Mouse (Mus musculus) erythroblast, adult 5-6 weeks (primary cell): Measurements from ENCODE around the gene Isca1. TPM values are rescaled to one million over a fixed set of nuclear protein-coding genes. Genes with fewer than 3 reads are reported as not detected.
"Not testable (repeated sequence)": the region's sequence is repeated elsewhere in the genome, so short reads cannot be mapped to it uniquely, and the experiment has no call there.

Experiments
- ATAC-seq: replicated peaks from 2 replicates; pipeline ENCODE4 v1.8.0; 2016; ENCODE audit warnings: moderate number of reproducible peaks, mild to moderate bottlenecking, moderate TSS enrichment, inconsistent platforms; ENCODE audit not compliant: poor library complexity, low FRiP score, severe bottlenecking
- total RNA-seq, 2 experiments: library from RNA; stranded (forward) in 1 of 2; stranded (reverse) in 1 of 2; fragments of 150-400 nt in 1 of 2; fragments of 200-764, 138-1000 nt in 1 of 2; gene quantifications; 2 replicates each; pipeline versions ENCODE4 v1.2.3 to v1.2.4; 2015 to 2017; ENCODE audit warnings: low replicate concordance in 2 of 2

The Isca1 gene
- 667 and 741 TPM in 2 replicates for total RNA-seq (2015; ENCODE audit: low replicate concordance)
- 673 and 742 TPM in 2 replicates for total RNA-seq (2017; ENCODE audit: low replicate concordance)

GRCm38 (mm10) chr13:59769296-59770163 lies at the start of gene Isca1:
Gene Isca1, minus strand, starts transcription at chr13:59769810.
- peak; percentile 79 for ATAC-seq

GRCm38 (mm10) chr13:59817352-59817751 lies 47.7 kb upstream of the Isca1 start:
- ATAC-seq: no peak

- peak; percentile 88 for ATAC-seq
These were observed 44.5 kb upstream of the Isca1 start for GRCm38 (mm10) chr13:59814109-59814591.

- ATAC-seq: no peak
These were observed 42.0 kb upstream of the Isca1 start for GRCm38 (mm10) chr13:59811581-59811980.

GRCm38 (mm10) chr13:59801000-59801399 lies 31.4 kb upstream of the Isca1 start:
- ATAC-seq: no peak

- no peak for ATAC-seq
These were observed 30.5 kb upstream of the Isca1 start for GRCm38 (mm10) chr13:59800077-59800476.

GRCm38 (mm10) chr13:59798306-59798705 lies 28.7 kb upstream of the Isca1 start:
- no peak for ATAC-seq

GRCm38 (mm10) chr13:59796466-59796848 lies 26.8 kb upstream of the Isca1 start:
- peak; percentile 7 for ATAC-seq

GRCm38 (mm10) chr13:59795807-59796465 lies 26.3 kb upstream of the Isca1 start:
- peak; percentile 86 for ATAC-seq

- no peak for ATAC-seq
These were observed 25.2 kb upstream of the Isca1 start for GRCm38 (mm10) chr13:59794786-59795185.

- no peak for ATAC-seq
These were observed 12.5 kb upstream of the Isca1 start, which contains the start of gene Gm49354 for GRCm38 (mm10) chr13:59782145-59782544. Gene Gm49354, minus strand, starts transcription at chr13:59782245.

- ATAC-seq: not testable (repeated sequence)
These were observed 10.2 kb upstream of the Isca1 start for GRCm38 (mm10) chr13:59779744-59780264.

- ATAC-seq: peak; percentile 49
These were observed 9.6 kb upstream of the Isca1 start for GRCm38 (mm10) chr13:59779213-59779612.

GRCm38 (mm10) chr13:59775168-59775567 lies 5.6 kb upstream of the Isca1 start:
- no peak for ATAC-seq

- ATAC-seq: peak; percentile 56
These were observed 1.6 kb upstream of the Isca1 start for GRCm38 (mm10) chr13:59771257-59771656.

GRCm38 (mm10) chr13:59770847-59771246 lies 1.2 kb upstream of the Isca1 start:
- ATAC-seq: 0 out of 2 replicates have a peak, but pooled peaks have one; percentile 8

GRCm38 (mm10) chr13:59770164-59770562 lies 553 bp upstream of the Isca1 start:
- ATAC-seq: peak; percentile 71

GRCm38 (mm10) chr13:59768531-59768930 lies 1.1 kb downstream of the Isca1 start:
- no peak for ATAC-seq

GRCm38 (mm10) chr13:59766786-59767515 lies 2.7 kb downstream of the Isca1 start:
- no peak for ATAC-seq

- peak; percentile 76 for ATAC-seq
These were observed 6.8 kb downstream of the Isca1 start for GRCm38 (mm10) chr13:59762791-59763190.
